Mouse (Mus musculus) heart, postnatal 0 days (tissue): ENCODE data around the gene Pak4.

Source experiments
- CTCF ChIP-seq: IDR thresholded peaks from 2 replicates; pipeline ENCODE4 v1.5.1; 2016; ENCODE audit warnings: antibody characterized with exemption, control low read depth, low read depth
- EP300 ChIP-seq: IDR thresholded peaks from 2 replicates; pipeline ENCODE4 v1.6.1; 2016; ENCODE audit warnings: antibody characterized with exemption, low read depth

- TF ChIP-seq CTCF = no peak
- TF ChIP-seq EP300 = no peak
Observed at GRCm38 (mm10) chr7:28579826-28580225, 18.2 kb downstream of the Pak4 start.
